Mouse (Mus musculus): ENCODE results near the gene Rab36. TPM values are rescaled to one million over a fixed set of nuclear protein-coding genes. Genes with fewer than 3 reads are reported as not detected.
"Not testable (repeated sequence)": the region's sequence is repeated elsewhere in the genome, so short reads cannot be mapped to it uniquely, and the experiment has no call there.

Rab36 gene
- polyA plus RNA-seq, 1 experiment from 2014 or later = 8.0 TPM

- no peaks in the 10 kb centered on the region for H3K9me3 ChIP-seq (replicated peaks; ENCODE audit: low read length)
- TF ChIP-seq CTCF (IDR thresholded peaks at IDR 0.05; ENCODE audit: low read depth) = no peak
- DNase-seq (ENCODE audit: low spot score) (peak; percentile 60), ATAC-seq (replicated peaks; ENCODE audit: low FRiP score, low read depth) (no peak)
- H3K27me3 ChIP-seq (ENCODE audit: insufficient read depth, low read length) = no peaks in the 10 kb centered on the region
- no peak within 1 kb of the TSS for H3K27ac ChIP-seq
- H3K4me1 ChIP-seq (replicated peaks; ENCODE audit: insufficient read depth, low read length) = no peaks in the 10 kb centered on the region
- no peak within 1 kb of the TSS for H3K9ac ChIP-seq (ENCODE audit: low read depth, low read length)
- H3K4me3 ChIP-seq (replicated peaks; ENCODE audit: low read depth, low read length) = no peak within 1 kb of the TSS
- H3K4me2 ChIP-seq (ENCODE audit: low read length) = 0 out of 2 replicates have a peak within 1 kb of the TSS, but pooled peaks have one; percentile 1
- H3K36me3 ChIP-seq (ENCODE audit: insufficient read depth, low read length) = no peaks in the 10 kb centered on the region
- WGBS = 10% methylated on average over 10 of the region's 10 CpGs
Measured at GRCm38 (mm10) chr10:75032395-75032794, 4.5 kb upstream of the Rab36 start, which contains the start of gene Rsph14. Gene Rsph14, minus strand, starts transcription at chr10:75032586.

- DNase-seq (ENCODE audit: low spot score); H3K4me2 ChIP-seq (ENCODE audit: low read length); H3K9ac ChIP-seq (ENCODE audit: low read depth, low read length); H3K4me1 ChIP-seq (replicated peaks; ENCODE audit: insufficient read depth, low read length); H3K27ac ChIP-seq; H3K4me3 ChIP-seq (replicated peaks; ENCODE audit: low read depth, low read length); H3K9me3 ChIP-seq (replicated peaks; ENCODE audit: low read length); H3K36me3 ChIP-seq (ENCODE audit: insufficient read depth, low read length); H3K27me3 ChIP-seq (ENCODE audit: insufficient read depth, low read length); ATAC-seq (replicated peaks; ENCODE audit: low FRiP score, low read depth): not testable (repeated sequence)
- 6% methylated on average over 1 of the region's 1 CpGs for WGBS
Measured at GRCm38 (mm10) chr10:75042060-75042459, 5.2 kb downstream of the Rab36 start.

GRCm38 (mm10) chr10:75044459-75044858 is 7.6 kb downstream of the Rab36 start:
- no peak overlapping the region for H3K27ac ChIP-seq
- H3K4me2 ChIP-seq (ENCODE audit: low read length) = no peak overlapping the region
- TF ChIP-seq CTCF (IDR thresholded peaks at IDR 0.05; ENCODE audit: low read depth) = no peak
- no peaks in the 10 kb centered on the region for H3K9me3 ChIP-seq (replicated peaks; ENCODE audit: low read length)
- DNase-seq (ENCODE audit: low spot score) = no peak
- 38% methylated on average over 7 of the region's 7 CpGs for WGBS
- H3K4me3 ChIP-seq (replicated peaks; ENCODE audit: low read depth, low read length) = no peak overlapping the region
- no peak for ATAC-seq (replicated peaks; ENCODE audit: low FRiP score, low read depth)
- no peaks in the 10 kb centered on the region for H3K36me3 ChIP-seq (ENCODE audit: insufficient read depth, low read length)
- no peak overlapping the region for H3K9ac ChIP-seq (ENCODE audit: low read depth, low read length)
- no peaks in the 10 kb centered on the region for H3K27me3 ChIP-seq (ENCODE audit: insufficient read depth, low read length)
- H3K4me1 ChIP-seq (replicated peaks; ENCODE audit: insufficient read depth, low read length) = no peaks in the 10 kb centered on the region

GRCm38 (mm10) chr10:75045831-75046230 is 9.0 kb downstream of the Rab36 start:
- no peaks in the 10 kb centered on the region for H3K9me3 ChIP-seq (replicated peaks; ENCODE audit: low read length)
- TF ChIP-seq CTCF (IDR thresholded peaks at IDR 0.05; ENCODE audit: low read depth) = no peak
- WGBS = 92% methylated on average over 15 of the region's 15 CpGs
- no peak overlapping the region for H3K9ac ChIP-seq (ENCODE audit: low read depth, low read length)
- no peaks in the 10 kb centered on the region for H3K4me1 ChIP-seq (replicated peaks; ENCODE audit: insufficient read depth, low read length)
- ATAC-seq (replicated peaks; ENCODE audit: low FRiP score, low read depth) (no peak), DNase-seq (ENCODE audit: low spot score) (no peak)
- H3K27ac ChIP-seq = no peak overlapping the region
- no peaks in the 10 kb centered on the region for H3K36me3 ChIP-seq (ENCODE audit: insufficient read depth, low read length)
- H3K27me3 ChIP-seq (ENCODE audit: insufficient read depth, low read length) = no peaks in the 10 kb centered on the region
- H3K4me2 ChIP-seq (ENCODE audit: low read length) = no peak overlapping the region
- no peak overlapping the region for H3K4me3 ChIP-seq (replicated peaks; ENCODE audit: low read depth, low read length)

GRCm38 (mm10) chr10:75048711-75049110 is 11.9 kb downstream of the Rab36 start:
- DNase-seq (ENCODE audit: low spot score) (no peak), ATAC-seq (replicated peaks; ENCODE audit: low FRiP score, low read depth) (no peak)
- 93% methylated on average over 7 of the region's 7 CpGs for WGBS
- Histone ChIP-seq H3K4me1 (replicated peaks; ENCODE audit: insufficient read depth, low read length) (no peaks in the 10 kb centered on the region), H3K27me3 (ENCODE audit: insufficient read depth, low read length) (no peaks in the 10 kb centered on the region), H3K9me3 (replicated peaks; ENCODE audit: low read length) (no peaks in the 10 kb centered on the region), H3K9ac (ENCODE audit: low read depth, low read length) (no peak overlapping the region), H3K36me3 (ENCODE audit: insufficient read depth, low read length) (no peaks in the 10 kb centered on the region), H3K4me3 (replicated peaks; ENCODE audit: low read depth, low read length) (no peak overlapping the region), H3K27ac (no peak overlapping the region), H3K4me2 (ENCODE audit: low read length) (no peak overlapping the region)
- no peak for TF ChIP-seq CTCF (IDR thresholded peaks at IDR 0.05; ENCODE audit: low read depth)

GRCm38 (mm10) chr10:75051364-75052074 is 14.7 kb downstream of the Rab36 start:
- Histone ChIP-seq H3K4me3 (replicated peaks; ENCODE audit: low read depth, low read length) (no peak overlapping the region), H3K4me2 (ENCODE audit: low read length) (no peak overlapping the region), H3K27me3 (ENCODE audit: insufficient read depth, low read length) (no peaks in the 10 kb centered on the region), H3K4me1 (replicated peaks; ENCODE audit: insufficient read depth, low read length) (no peaks in the 10 kb centered on the region), H3K27ac (no peak overlapping the region), H3K9me3 (replicated peaks; ENCODE audit: low read length) (no peaks in the 10 kb centered on the region), H3K9ac (ENCODE audit: low read depth, low read length) (no peak overlapping the region), H3K36me3 (ENCODE audit: insufficient read depth, low read length) (no peaks in the 10 kb centered on the region)
- TF ChIP-seq CTCF (IDR thresholded peaks at IDR 0.05; ENCODE audit: low read depth) = no peak
- 84% methylated on average over 21 of the region's 21 CpGs for WGBS
- DNase-seq (ENCODE audit: low spot score) (no peak), ATAC-seq (replicated peaks; ENCODE audit: low FRiP score, low read depth) (0 out of 2 replicates have a peak, but pooled peaks have one; percentile 29)

GRCm38 (mm10) chr10:75052902-75053301 is 16.0 kb downstream of the Rab36 start:
- DNase-seq (ENCODE audit: low spot score) (no peak), ATAC-seq (replicated peaks; ENCODE audit: low FRiP score, low read depth) (no peak)
- no peak overlapping the region for H3K4me3 ChIP-seq (replicated peaks; ENCODE audit: low read depth, low read length)
- H3K4me1 ChIP-seq (replicated peaks; ENCODE audit: insufficient read depth, low read length) = no peaks in the 10 kb centered on the region
- no peak overlapping the region for H3K27ac ChIP-seq
- no peaks in the 10 kb centered on the region for H3K36me3 ChIP-seq (ENCODE audit: insufficient read depth, low read length)
- no peak overlapping the region for H3K9ac ChIP-seq (ENCODE audit: low read depth, low read length)
- TF ChIP-seq CTCF (IDR thresholded peaks at IDR 0.05; ENCODE audit: low read depth) = no peak
- no peaks in the 10 kb centered on the region for H3K27me3 ChIP-seq (ENCODE audit: insufficient read depth, low read length)
- WGBS = 77% methylated on average over 8 of the region's 8 CpGs
- H3K4me2 ChIP-seq (ENCODE audit: low read length) = no peak overlapping the region
- H3K9me3 ChIP-seq (replicated peaks; ENCODE audit: low read length) = no peaks in the 10 kb centered on the region
